Mouse (Mus musculus) spleen, embryonic (tissue): ENCODE measurements around the gene Plin1.

ENCODE experiments used
- CTCF ChIA-PET: fragments of 350-600 bp; sonication (Branson Sonifier 250); formaldehyde crosslinking; loops from one replicate; lab custom pipeline; 2022; lab: Charles Lee

Plin1 gene

GRCm38 (mm10) chr7:79732622-79733021 lies at the start of gene Plin1:
TSS of gene Plin1 (minus strand) at chr7:79732903.
- CTCF ChIA-PET, result no interaction called here

- CTCF ChIA-PET, result no interaction called here
These were observed 49.8 kb upstream of the Plin1 start for GRCm38 (mm10) chr7:79782516-79782855.

GRCm38 (mm10) chr7:79781826-79782515 lies 49.3 kb upstream of the Plin1 start:
- CTCF ChIA-PET, result no interaction called here

GRCm38 (mm10) chr7:79780647-79781626 lies 48.2 kb upstream of the Plin1 start:
- CTCF ChIA-PET, result no interaction called here

GRCm38 (mm10) chr7:79771561-79772512 lies 39.1 kb upstream of the Plin1 start:
- CTCF ChIA-PET, result no interaction called here

- CTCF ChIA-PET, result no interaction called here
These were observed 37.0 kb upstream of the Plin1 start for GRCm38 (mm10) chr7:79769664-79770063.

GRCm38 (mm10) chr7:79765991-79766390 lies 33.3 kb upstream of the Plin1 start:
- CTCF ChIA-PET, result interaction anchor here (0.7 kb wide), 1 partner anchor 41 kb away, joined by 4 read pairs; no protein-coding TSS in a partner anchor

- CTCF ChIA-PET, result no interaction called here
These were observed 29.4 kb upstream of the Plin1 start for GRCm38 (mm10) chr7:79762106-79762505.

GRCm38 (mm10) chr7:79761124-79761876 lies 28.6 kb upstream of the Plin1 start:
- CTCF ChIA-PET, result no interaction called here

GRCm38 (mm10) chr7:79759766-79760165 lies 27.1 kb upstream of the Plin1 start:
- CTCF ChIA-PET, result no interaction called here

GRCm38 (mm10) chr7:79758176-79758575 lies 25.5 kb upstream of the Plin1 start:
- CTCF ChIA-PET, result interaction anchor here (0.5 kb wide), 1 partner anchor 33 kb away, joined by 3 read pairs; no protein-coding TSS in a partner anchor

- CTCF ChIA-PET, result no interaction called here
These were observed 23.6 kb upstream of the Plin1 start for GRCm38 (mm10) chr7:79756334-79756733.

- CTCF ChIA-PET, result no interaction called here
These were observed 16.8 kb upstream of the Plin1 start for GRCm38 (mm10) chr7:79749511-79749910.

GRCm38 (mm10) chr7:79747659-79748058 lies 15.0 kb upstream of the Plin1 start:
- CTCF ChIA-PET, result no interaction called here

- CTCF ChIA-PET, result no interaction called here
These were observed 11.9 kb upstream of the Plin1 start for GRCm38 (mm10) chr7:79744585-79744984.

- CTCF ChIA-PET, result interaction anchor here (0.6 kb wide), 1 partner anchor 1468 kb away, joined by 17 read pairs; no protein-coding TSS in a partner anchor
These were observed 11.3 kb upstream of the Plin1 start for GRCm38 (mm10) chr7:79744051-79744450.

- CTCF ChIA-PET, result interaction anchor here (0.6 to 0.9 kb wide), 2 partner anchors 13 to 18 kb away, joined by 3 to 8 read pairs; no protein-coding TSS in a partner anchor
These were observed 10.2 kb upstream of the Plin1 start, which contains the start of the genes Pex11a and Wdr93 for GRCm38 (mm10) chr7:79742659-79743536. TSS of gene Pex11a (minus strand) at chr7:79743131. TSS of gene Wdr93 (plus strand) at chr7:79743163.

- CTCF ChIA-PET, result interaction anchor here (0.9 kb wide), 1 partner anchor 13 kb away, joined by 3 read pairs; no protein-coding TSS in a partner anchor
These were observed 9.6 kb upstream of the Plin1 start for GRCm38 (mm10) chr7:79742277-79742658.

- CTCF ChIA-PET, result no interaction called here
These were observed 7.6 kb upstream of the Plin1 start for GRCm38 (mm10) chr7:79740279-79740678.
